Mouse (Mus musculus) midbrain, embryonic 12.5 days (tissue): Measurements from ENCODE around the gene Smyd3. TPM values are rescaled to one million over a fixed set of nuclear protein-coding genes. Genes with fewer than 3 reads are reported as not detected.

Experiments
- ATAC-seq: fragments of 200-750 bp; cut with Nextera tagmentation; 2 replicates; pipeline ENCODE4 v1.8.0; 2017; ENCODE audit warnings: low read depth, moderate TSS enrichment, moderate library complexity; ENCODE audit not compliant: low FRiP score
- H3K27ac ChIP-seq: fragments of 300-500 bp; sonication (generic); replicated peaks from 2 replicates; pipeline ENCODE4 v1.5.1; 2016; ENCODE audit warnings: mild to moderate bottlenecking
- H3K27me3 ChIP-seq: fragments of 300-500 bp; sonication (generic); 2 replicates; pipeline ENCODE4 v1.6.1; 2016; ENCODE audit warnings: mild to moderate bottlenecking
- H3K36me3 ChIP-seq: fragments of 300-500 bp; sonication (generic); 2 replicates; pipeline ENCODE4 v1.6.1; 2016
- H3K4me1 ChIP-seq: fragments of 300-500 bp; sonication (generic); 2 replicates; pipeline ENCODE4 v1.6.1; 2016
- H3K4me2 ChIP-seq: fragments of 300-500 bp; sonication (generic); replicated peaks from 2 replicates; pipeline ENCODE4 v1.6.1; 2016; ENCODE audit warnings: mild to moderate bottlenecking, moderate library complexity
- H3K4me3 ChIP-seq: fragments of 300-500 bp; sonication (generic); 2 replicates; pipeline ENCODE4 v1.5.1; 2016; ENCODE audit warnings: mild to moderate bottlenecking
- H3K9ac ChIP-seq: fragments of 300-500 bp; sonication (generic); replicated peaks from 2 replicates; pipeline ENCODE4 v1.6.1; 2016; ENCODE audit warnings: mild to moderate bottlenecking, moderate library complexity
- H3K9me3 ChIP-seq: fragments of 300-500 bp; sonication (generic); 2 replicates; pipeline ENCODE4 v1.6.1; 2016; ENCODE audit warnings: mild to moderate bottlenecking
- WGBS: fragments of 180-500 bp; shearing (Covaris S2); methylation state at CpG from one replicate; pipeline ENCODE4 v1.1.7; 2016; 5-methylcytosine and 5-hydroxymethylcytosine counted together
- polyA plus RNA-seq: library from polyadenylated mRNA; unstranded; fragments of >200 nt; fragmentation: Nextera tagmentation; extraction: Ambion mirVana; gene quantifications from 2 replicates; pipeline ENCODE4 v1.2.1, GENCODE M21; 2016

Gene Smyd3
- polyA plus RNA-seq, 1 experiment from 2014 or later: 14.3 TPM

GRCm38 (mm10) chr1:178960015-178960559 lies 557.8 kb downstream of the Smyd3 start:
- Histone ChIP-seq H3K27ac (0 out of 2 replicates have a peak overlapping the region, but pooled peaks have one; percentile 22), H3K9me3 (no peaks in the 10 kb centered on the region), H3K4me3 (no peak overlapping the region), H3K4me2 (no peak overlapping the region), H3K27me3 (no peaks in the 10 kb centered on the region), H3K9ac (no peak overlapping the region), H3K4me1 (peaks cover 8% of the 10 kb centered on the region), H3K36me3 (no peaks in the 10 kb centered on the region)
- ATAC-seq: peak; percentile 70
- 37% methylated on average over 7 of the region's 7 CpGs for WGBS

GRCm38 (mm10) chr1:178958641-178959040 lies 559.2 kb downstream of the Smyd3 start:
- H3K9me3 ChIP-seq: no peaks in the 10 kb centered on the region
- H3K36me3 ChIP-seq: no peaks in the 10 kb centered on the region
- H3K27ac ChIP-seq: no peak overlapping the region
- no peak overlapping the region for H3K9ac ChIP-seq
- peaks cover 8% of the 10 kb centered on the region for H3K4me1 ChIP-seq
- ATAC-seq: no peak
- no peak overlapping the region for H3K4me3 ChIP-seq
- WGBS: 87% methylated on average over 4 of the region's 4 CpGs
- no peak overlapping the region for H3K4me2 ChIP-seq
- H3K27me3 ChIP-seq: no peaks in the 10 kb centered on the region

- Histone ChIP-seq H3K27me3 (no peaks in the 10 kb centered on the region), H3K9ac (no peak overlapping the region), H3K9me3 (peaks cover 6% of the 10 kb centered on the region; the same call in 1 of the 2 replicates), H3K4me1 (no peaks in the 10 kb centered on the region), H3K4me2 (no peak overlapping the region), H3K36me3 (no peaks in the 10 kb centered on the region), H3K27ac (0 out of 2 replicates have a peak overlapping the region, but pooled peaks have one; percentile 10), H3K4me3 (no peak overlapping the region)
- no peak for ATAC-seq
- WGBS: 78% methylated on average over 12 of the region's 12 CpGs
These were observed 564.9 kb downstream of the Smyd3 start for GRCm38 (mm10) chr1:178952910-178953309.

DNA sequence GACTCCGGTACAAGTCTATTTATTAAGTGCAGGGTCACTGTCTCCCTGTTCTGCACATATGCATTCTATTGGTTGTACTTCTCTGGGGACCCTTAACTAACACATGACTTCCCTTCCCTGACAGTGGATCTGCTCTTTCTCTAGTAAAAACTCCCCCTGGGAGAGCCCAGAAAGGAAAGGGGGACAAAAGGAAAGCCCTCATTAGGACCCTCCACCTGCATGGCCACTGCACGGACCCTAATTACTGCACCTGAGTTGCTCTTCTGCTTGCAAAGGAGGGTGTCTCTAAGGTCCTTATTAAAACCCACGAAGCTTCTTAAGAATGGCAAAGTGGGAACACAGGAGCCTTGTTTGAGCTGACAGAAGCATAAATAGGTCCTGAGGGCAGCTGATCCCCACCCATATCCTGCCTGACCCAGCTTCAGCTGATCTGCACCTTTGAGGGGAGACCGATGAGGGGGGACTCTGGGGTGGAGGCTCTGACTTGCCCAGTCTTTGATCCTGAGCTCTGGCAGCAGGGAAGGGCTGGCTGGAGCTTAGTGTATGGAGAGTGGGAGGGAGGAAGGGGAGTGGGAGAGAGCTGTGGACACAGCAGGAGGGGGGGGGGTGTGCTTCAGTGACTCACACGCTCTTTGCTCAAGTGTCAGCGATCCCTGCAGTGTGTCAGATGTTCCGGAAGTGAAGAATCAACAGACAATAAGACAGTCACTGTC lies 575.4 kb downstream of the Smyd3 start:
- Histone ChIP-seq H3K9me3 (no peaks in the 10 kb centered on the region), H3K4me2 (no peak overlapping the region), H3K4me1 (peaks cover 12% of the 10 kb centered on the region; the same call in 1 of the 2 replicates), H3K4me3 (no peak overlapping the region), H3K27ac (peak overlapping the region; percentile 68), H3K36me3 (no peaks in the 10 kb centered on the region), H3K27me3 (no peaks in the 10 kb centered on the region), H3K9ac (no peak overlapping the region)
- peak; percentile 88 for ATAC-seq
- WGBS: 39% methylated on average over 7 of the region's 7 CpGs

GRCm38 (mm10) chr1:178940353-178940752 lies 577.5 kb downstream of the Smyd3 start:
- 82% methylated on average over 4 of the region's 4 CpGs for WGBS
- no peaks in the 10 kb centered on the region for H3K36me3 ChIP-seq
- no peak for ATAC-seq

DNA sequence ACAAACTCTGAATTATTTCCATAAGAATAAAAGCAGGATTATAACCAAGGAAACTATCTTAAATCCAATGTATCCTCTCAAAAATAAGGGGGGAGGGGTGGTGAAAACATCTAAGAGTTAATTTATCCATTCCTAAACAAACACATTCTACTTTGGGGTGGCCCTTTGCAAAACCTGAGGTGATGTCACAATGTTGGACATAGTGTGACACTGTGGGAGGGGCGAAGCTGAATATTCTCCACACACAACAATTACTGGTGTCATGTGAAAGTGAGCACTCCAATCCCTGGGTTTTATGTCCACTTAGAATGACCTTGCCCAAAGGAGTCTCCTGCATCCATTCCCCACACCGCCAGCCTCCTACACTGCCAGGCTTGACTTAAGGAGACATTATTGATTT lies 580.9 kb downstream of the Smyd3 start:
- Histone ChIP-seq H3K36me3 (no peaks in the 10 kb centered on the region), H3K27ac (no peak overlapping the region), H3K4me1 (peaks cover 7% of the 10 kb centered on the region; the same call in 1 of the 2 replicates), H3K4me2 (no peak overlapping the region), H3K9me3 (no peaks in the 10 kb centered on the region), H3K4me3 (no peak overlapping the region), H3K9ac (no peak overlapping the region), H3K27me3 (no peaks in the 10 kb centered on the region)
- ATAC-seq: no peak
- WGBS: 84% methylated on average over 2 of the region's 2 CpGs

More at GRCm38 (mm10) chr1:178940353-178940752, 577.5 kb downstream of the Smyd3 start:
- Histone ChIP-seq H3K27me3 (no peaks in the 10 kb centered on the region), H3K4me3 (no peak overlapping the region), H3K4me2 (no peak overlapping the region), H3K4me1 (peaks cover 15% of the 10 kb centered on the region; the same call in 1 of the 2 replicates), H3K9ac (no peak overlapping the region), H3K9me3 (no peaks in the 10 kb centered on the region), H3K27ac (no peak overlapping the region)

DNA sequence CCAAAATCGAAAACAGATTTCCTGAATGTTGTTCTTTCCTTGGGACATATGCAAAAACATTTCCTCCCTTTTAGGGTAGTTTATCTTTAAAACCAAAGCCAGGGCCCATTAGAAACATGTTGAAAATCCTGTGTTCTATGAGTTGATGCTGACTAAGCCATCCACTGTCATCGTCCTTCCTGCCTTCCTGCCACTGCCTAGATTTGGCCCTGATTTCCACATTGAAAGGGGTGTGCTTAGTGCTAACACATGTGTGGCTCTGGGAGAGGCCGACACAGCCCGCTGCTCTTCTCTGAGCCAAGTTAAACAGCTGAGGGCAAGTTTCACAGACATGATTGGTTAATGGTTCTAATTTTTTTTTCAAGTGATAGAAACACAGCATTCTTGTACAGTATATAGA lies 581.4 kb downstream of the Smyd3 start:
- H3K27me3 ChIP-seq: no peaks in the 10 kb centered on the region
- H3K9ac ChIP-seq: no peak overlapping the region
- H3K36me3 ChIP-seq: no peaks in the 10 kb centered on the region
- peaks cover 7% of the 10 kb centered on the region; the same call in 1 of the 2 replicates for H3K4me1 ChIP-seq
- 73% methylated on average over 4 of the region's 4 CpGs for WGBS
- H3K9me3 ChIP-seq: no peaks in the 10 kb centered on the region
- ATAC-seq: no peak
- H3K4me3 ChIP-seq: no peak overlapping the region
- no peak overlapping the region for H3K4me2 ChIP-seq
- no peak overlapping the region for H3K27ac ChIP-seq

DNA sequence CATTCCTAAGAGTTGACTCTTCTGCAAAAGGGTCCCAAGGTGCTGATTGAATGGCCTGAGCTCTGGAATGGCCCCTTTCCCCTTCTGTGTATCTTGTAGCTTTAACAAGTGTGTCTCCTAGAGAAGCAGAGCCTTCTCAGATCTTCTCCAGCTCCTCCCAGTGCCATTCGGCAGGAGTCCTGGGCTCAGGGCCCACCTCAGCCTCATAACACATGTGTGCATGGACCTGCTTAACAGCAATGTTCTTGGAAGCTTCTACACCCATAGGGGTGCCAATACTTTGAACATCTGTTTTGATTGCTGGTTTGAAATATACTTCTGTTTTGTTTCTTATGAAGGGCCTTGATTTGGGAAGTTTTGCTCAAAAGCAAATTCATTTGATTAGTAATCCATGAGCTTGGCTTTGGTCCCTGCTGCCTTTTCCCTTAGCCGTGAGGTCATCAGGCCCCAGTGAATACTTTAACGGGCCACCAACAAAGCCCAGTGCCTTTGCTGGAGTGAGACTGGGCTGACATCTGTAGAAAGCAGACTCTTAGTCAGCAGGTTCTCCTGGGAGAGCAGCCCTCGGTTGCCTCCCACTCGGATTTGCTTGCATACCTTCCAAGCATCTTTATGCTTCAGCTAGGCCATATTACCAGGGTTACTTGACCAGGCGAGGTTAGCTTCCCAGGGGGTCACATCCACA lies 583.7 kb downstream of the Smyd3 start:
- Histone ChIP-seq H3K4me1 (peaks cover 7% of the 10 kb centered on the region; the same call in 1 of the 2 replicates), H3K9ac (no peak overlapping the region), H3K27ac (no peak overlapping the region), H3K36me3 (no peaks in the 10 kb centered on the region), H3K27me3 (no peaks in the 10 kb centered on the region), H3K4me2 (no peak overlapping the region), H3K4me3 (no peak overlapping the region), H3K9me3 (no peaks in the 10 kb centered on the region)
- 86% methylated on average over 6 of the region's 6 CpGs for WGBS
- no peak for ATAC-seq

DNA sequence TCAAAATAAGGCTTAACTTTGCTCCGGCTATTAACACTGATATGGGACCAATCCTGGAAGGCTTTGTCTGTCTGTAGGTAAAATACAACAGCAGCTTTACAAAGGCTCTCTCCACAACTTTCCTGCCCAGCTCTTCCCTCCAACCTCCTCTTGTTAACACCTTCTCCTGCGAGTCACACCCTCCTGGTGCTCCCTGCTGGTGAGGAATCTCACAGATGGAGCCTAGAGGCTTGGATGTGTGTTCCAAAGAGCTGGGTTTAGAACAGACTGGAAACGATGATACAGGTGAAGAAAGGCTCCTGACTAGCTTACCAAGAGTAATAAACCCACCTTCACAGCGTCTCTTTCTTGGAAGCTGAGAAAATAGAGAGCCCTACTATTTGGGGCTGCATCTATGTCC lies 588.3 kb downstream of the Smyd3 start:
- 75% methylated on average over 4 of the region's 4 CpGs for WGBS
- ATAC-seq: no peak
- no peak overlapping the region for H3K9ac ChIP-seq

GRCm38 (mm10) chr1:178924492-178925183 lies 593.2 kb downstream of the Smyd3 start:
- H3K36me3 ChIP-seq: no peaks in the 10 kb centered on the region
- H3K4me3 ChIP-seq: no peak overlapping the region
- ATAC-seq: no peak
- WGBS: 86% methylated on average over 8 of the region's 8 CpGs
- no peaks in the 10 kb centered on the region for H3K9me3 ChIP-seq
- no peaks in the 10 kb centered on the region for H3K4me1 ChIP-seq
- no peak overlapping the region for H3K27ac ChIP-seq
- H3K4me2 ChIP-seq: no peak overlapping the region
- no peaks in the 10 kb centered on the region for H3K27me3 ChIP-seq
- no peak overlapping the region for H3K9ac ChIP-seq

More for the DNA sequence above, 588.3 kb downstream of the Smyd3 start:
- Histone ChIP-seq H3K4me3 (no peak overlapping the region), H3K4me2 (no peak overlapping the region), H3K9me3 (no peaks in the 10 kb centered on the region), H3K36me3 (no peaks in the 10 kb centered on the region), H3K27ac (no peak overlapping the region), H3K27me3 (no peaks in the 10 kb centered on the region), H3K4me1 (no peaks in the 10 kb centered on the region)

DNA sequence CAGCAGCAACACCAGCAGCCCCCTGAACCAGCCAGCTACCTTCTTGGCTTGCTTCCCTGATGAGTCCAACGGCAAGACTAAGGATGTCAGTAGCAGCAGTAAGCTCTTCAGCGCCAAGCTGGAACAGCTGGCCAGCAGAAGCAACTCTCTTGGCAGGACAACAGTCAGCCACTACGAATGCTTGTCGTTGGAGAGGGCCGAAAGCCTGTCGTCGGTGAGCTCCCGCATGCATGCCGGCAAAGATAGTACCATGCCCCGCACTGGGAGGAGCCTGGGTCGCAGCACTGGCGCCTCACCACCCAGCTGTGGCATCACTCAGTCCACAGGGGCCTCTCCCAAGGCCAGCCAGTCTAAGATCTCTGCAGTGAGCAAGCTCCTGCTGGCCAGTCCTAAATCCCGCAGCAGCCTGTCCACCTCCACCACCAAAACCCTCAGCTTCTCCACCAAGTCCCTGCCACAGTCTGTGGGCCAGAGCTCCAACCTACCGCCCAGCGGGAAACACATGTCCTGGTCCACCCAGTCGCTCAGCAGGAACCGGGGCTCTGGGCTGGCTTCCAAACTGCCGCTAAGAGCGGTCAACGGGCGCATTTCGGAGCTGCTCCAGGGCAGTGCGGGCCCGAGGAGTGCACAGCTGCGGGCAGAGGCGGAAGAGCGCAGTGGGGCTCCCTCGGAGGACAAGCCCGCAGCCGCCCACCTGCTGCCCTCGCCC lies 600.5 kb downstream of the Smyd3 start:
- H3K4me2 ChIP-seq: peak overlapping the region; percentile 40

More for the DNA sequence above, 600.5 kb downstream of the Smyd3 start:
- H3K36me3 ChIP-seq: no peaks in the 10 kb centered on the region
- WGBS: 53% methylated on average over 31 of the region's 31 CpGs
- no peak overlapping the region for H3K9ac ChIP-seq
- H3K27ac ChIP-seq: no peak overlapping the region
- peak overlapping the region; percentile 6; the same call in 1 of the 2 replicates for H3K4me3 ChIP-seq
- peak; percentile 16; the same call in 1 of the 2 replicates for ATAC-seq
- peaks cover 17% of the 10 kb centered on the region for H3K4me1 ChIP-seq
- H3K27me3 ChIP-seq: peaks cover 37% of the 10 kb centered on the region
- H3K9me3 ChIP-seq: no peaks in the 10 kb centered on the region
